Mouse (Mus musculus): ENCODE measurements around the gene AI661453. TPM values are rescaled to one million over a fixed set of nuclear protein-coding genes. Genes with fewer than 3 reads are reported as not detected.

The AI661453 gene
- under 1 TPM in 1 of 2 experiments, not detected in 1; 0.01 TPM for polyA plus RNA-seq (2012; fragmentation: generic; extraction: Trizol)

DNA sequence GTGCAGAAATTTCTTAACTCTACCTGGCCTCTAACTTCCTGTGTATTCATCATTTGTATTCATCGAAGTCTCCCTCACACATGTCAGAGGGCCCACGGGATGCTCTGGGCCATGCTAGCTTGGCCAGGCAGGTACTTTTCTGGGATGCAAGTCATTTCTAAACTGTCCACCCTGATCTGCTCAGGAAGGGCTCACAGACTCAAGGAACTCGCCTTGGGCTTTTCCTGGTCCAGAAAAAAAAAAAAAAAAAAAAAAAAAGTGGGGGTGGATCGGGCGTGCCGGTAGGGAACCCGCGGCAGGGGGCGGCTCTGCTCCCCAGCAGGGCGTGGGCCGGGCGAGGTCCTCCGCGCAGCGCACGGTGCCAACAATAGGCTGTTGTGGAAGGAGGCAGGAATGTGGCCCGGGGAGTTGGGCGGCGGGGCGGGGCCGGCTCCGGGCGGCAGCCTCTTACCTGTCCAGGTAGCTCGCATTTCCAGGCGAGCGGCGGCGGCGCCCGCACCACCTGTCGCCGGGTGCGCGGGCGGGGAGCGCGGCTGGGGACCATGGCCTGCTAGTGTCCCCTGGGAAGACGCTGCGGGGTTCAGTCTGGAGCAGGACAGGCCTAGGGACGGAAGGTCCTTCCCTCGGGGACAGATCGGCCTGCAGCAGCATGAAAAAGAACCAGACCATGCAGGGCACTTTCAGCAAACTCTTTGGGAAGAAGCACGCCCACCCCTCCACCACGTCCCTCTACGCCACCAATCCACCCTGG is at the start of gene AI661453:
Gene AI661453, plus strand, starts transcription at position 460 of the 751 bp plus-strand sequence.

DNA sequence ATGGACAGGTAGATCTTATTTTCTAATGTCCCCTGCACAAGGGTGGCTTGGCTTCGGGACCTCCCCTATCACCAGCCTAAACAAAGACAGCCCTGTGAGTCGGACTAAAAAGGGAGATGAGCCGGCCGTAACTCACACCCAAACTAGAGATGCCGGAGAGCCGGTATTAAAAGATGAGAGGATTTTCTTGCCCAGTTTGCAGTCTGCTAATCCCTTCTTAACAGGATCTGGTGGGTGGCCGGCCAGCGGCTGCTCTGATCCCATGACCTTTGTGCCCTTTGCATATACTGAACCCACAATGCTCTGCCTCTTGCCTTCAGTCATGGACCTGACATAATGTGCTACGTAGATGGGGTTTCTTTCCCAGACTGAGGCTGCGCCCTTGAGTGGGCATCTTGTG is 36.0 kb upstream of the AI661453 start, which contains the start of gene Guca1a:
Gene Guca1a, minus strand, starts transcription at position 134 of the 400 bp plus-strand sequence.

DNA sequence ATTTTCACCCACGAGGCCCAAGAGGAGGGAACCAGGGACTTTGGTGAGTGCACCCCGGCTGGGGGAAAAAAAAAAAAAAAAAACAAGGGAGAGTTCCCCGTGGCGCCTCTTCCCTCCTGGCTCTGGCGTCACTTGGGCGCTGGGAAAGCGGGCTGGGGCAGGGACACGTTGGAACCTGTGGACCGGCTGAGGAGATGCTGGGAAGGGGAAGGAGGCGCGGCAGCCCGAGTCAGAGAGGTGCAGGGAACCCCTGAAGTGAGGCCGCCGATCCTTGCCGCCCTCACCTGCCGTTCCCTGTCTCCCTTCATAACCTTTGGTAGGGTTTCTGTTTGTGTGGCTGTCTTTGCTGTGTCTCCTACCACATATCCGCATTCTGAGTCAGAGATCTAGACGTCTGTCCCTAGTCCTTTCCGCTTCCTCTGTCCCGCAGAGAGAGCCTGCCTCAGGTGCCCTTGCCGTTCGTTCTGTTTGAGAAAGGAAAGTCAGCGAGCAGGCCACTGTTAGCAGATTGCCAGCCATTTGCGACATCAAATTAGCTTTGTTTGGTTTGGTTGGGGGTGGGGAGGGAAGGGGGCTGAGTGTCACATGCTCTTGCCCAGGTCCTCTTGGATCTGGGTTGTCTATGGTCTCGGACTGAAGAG is 612 bp downstream of the AI661453 start, which contains the start of gene 1700001C19Rik:
Gene 1700001C19Rik, minus strand, starts transcription at position 470 of the 641 bp plus-strand sequence.

DNA sequence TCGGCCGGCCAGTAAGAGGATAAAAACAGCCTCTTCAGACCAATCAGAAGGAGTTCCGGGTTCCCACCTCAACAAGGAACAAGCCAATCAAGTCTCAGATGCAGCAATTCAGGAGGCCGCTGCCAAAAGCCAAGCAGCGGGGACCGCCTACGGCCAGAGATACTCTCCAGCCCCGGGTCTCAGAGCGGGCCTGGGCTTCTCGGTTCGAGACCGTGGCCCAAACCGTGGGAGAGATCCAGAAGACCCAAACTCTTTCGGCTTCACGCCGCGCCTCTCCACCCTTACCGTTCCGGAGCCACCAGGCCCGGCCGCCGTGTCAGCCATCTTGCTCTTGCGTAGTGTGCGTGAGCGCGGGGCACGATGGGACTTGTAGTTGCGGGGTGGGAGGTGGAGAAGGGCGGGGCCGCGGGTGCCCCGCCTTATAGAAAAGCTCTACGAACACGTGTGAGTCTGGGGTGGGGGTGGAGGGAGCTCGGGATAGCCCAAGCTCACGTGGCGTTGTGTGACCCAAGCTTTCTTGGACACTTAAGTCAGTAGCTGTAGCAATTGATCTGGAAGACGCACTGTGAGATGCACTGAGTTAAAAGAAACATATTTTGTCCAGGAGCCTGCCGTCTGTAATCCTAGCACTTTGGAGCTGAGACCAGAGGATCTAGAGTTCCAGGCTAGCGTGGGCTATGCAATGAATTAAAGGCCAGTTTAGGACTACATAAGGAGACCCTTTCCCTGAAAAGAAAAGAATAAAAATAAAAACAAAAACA is 65.7 kb downstream of the AI661453 start, which contains the start of gene Taf8:
Gene Taf8, minus strand, starts transcription at position 347 of the 761 bp plus-strand sequence.

DNA sequence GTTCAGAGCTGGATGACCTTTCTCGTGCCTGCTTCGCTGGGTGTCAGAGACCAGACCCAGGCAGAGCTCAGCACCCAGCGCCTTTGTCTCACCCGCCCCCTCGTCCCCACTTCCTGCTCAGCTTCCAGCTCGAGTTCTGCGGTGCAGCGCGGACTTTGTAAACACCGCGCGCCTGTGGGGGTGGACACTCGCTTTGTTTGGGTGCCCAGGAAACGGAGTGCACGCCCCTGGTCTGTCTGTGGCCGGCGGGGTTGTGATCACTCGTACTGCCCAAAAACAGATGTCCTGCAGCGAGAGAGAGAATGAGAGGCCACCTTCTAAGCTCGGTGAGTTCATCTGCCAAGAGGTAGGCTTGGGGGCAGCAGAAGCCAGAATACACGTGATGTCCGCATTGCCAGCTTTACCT is 68.5 kb downstream of the AI661453 start, which contains the start of gene Ccnd3:
Gene Ccnd3, plus strand, starts transcription at position 111 of the 406 bp plus-strand sequence.

Other genes starting within 250 kb of the AI661453 start
- 10 to 100 TPM; 61.1 to 83.7 TPM for gene Mrps10, start 67.7 kb upstream of the AI661453 start, polyA plus RNA-seq (2012; fragmentation: generic; extraction: Trizol)
- 1 to 10 TPM in 1 of 2 experiments, under 1 TPM in 1; 0.07 to 1.3 TPM for gene Guca1b, start 51.2 kb upstream of the AI661453 start, polyA plus RNA-seq (2012; fragmentation: generic; extraction: Trizol)
- not detected for gene Guca1a, start 36.0 kb upstream of the AI661453 start, polyA plus RNA-seq (2012; fragmentation: generic; extraction: Trizol)
- gene 1700001C19Rik, start 761 bp downstream of the AI661453 start, polyA plus RNA-seq (2012; fragmentation: generic; extraction: Trizol): not detected
- gene Taf8, start 65.7 kb downstream of the AI661453 start, polyA plus RNA-seq (2012; fragmentation: generic; extraction: Trizol): 10 to 100 TPM in 1 of 2 experiments, 1 to 10 TPM in 1; 6.7 to 23.2 TPM
- gene Ccnd3, start 68.4 kb downstream of the AI661453 start, polyA plus RNA-seq (2012; fragmentation: generic; extraction: Trizol): 100 to 1,000 TPM; 135 to 156 TPM
- 10 to 100 TPM; 11.7 to 39.0 TPM for gene Bysl, start 174.9 kb downstream of the AI661453 start, polyA plus RNA-seq (2012; fragmentation: generic; extraction: Trizol)
- 10 to 100 TPM in 1 of 2 experiments, 1 to 10 TPM in 1; 9.5 to 35.1 TPM for gene Med20, start 175.0 kb downstream of the AI661453 start, polyA plus RNA-seq (2012; fragmentation: generic; extraction: Trizol)
- 1 to 10 TPM in 1 of 2 experiments, under 1 TPM in 1; 0.55 to 1.3 TPM for gene Gm20517, start 175.0 kb downstream of the AI661453 start, polyA plus RNA-seq (2012; fragmentation: generic; extraction: Trizol)
- gene Usp49, start 194.1 kb downstream of the AI661453 start, polyA plus RNA-seq (2012; fragmentation: generic; extraction: Trizol): 1 to 10 TPM in 1 of 2 experiments, under 1 TPM in 1; 0.74 to 3.4 TPM

Data from C3H10T1/2 (cell line).